Comparison of ENCODE assay signal across 24 mouse cellular contexts in genomic region chr12:98619496-98619895, GRCm38 (mm10). TPM values are rescaled to one million over a fixed set of nuclear protein-coding genes. Genes with fewer than 3 reads are reported as not detected.
A peak's percentile ranks its signal among the peaks of the same experiment; 100 is the strongest.
DNase-seq lines count a peak whose midpoint lies in the region; ATAC-seq and TF ChIP-seq lines count a peak whose summit lies in the region.
"Had no signal": no experiment of that assay in that cellular context is flagged by ENCODE, and none has a peak within 500 bp of the region (broad histone marks: within the 10 kb centered on the region; RNA-seq: fewer than 3 reads in every experiment).

No protein-coding gene starts in this region.

- no peak overlapping the region for H3K4me2 ChIP-seq in liver, embryonic 12.5 days
- H3K4me2 ChIP-seq: heart, embryonic 15.5 days; hindbrain, embryonic 13.5 days; limb, embryonic 13.5 days; midbrain, embryonic 15.5 days; neural tube, embryonic 12.5 days had no signal

- H3K79me2 ChIP-seq in liver, adult 2 months (ENCODE audit: control insufficient read depth, insufficient read depth, low read length) = no peaks in the 10 kb centered on the region

- no peaks in the 10 kb centered on the region for H3K36me3 ChIP-seq in liver, adult 2 months (ENCODE audit: control insufficient read depth, insufficient read depth, low read length)
- H3K36me3 ChIP-seq in liver, embryonic 12.5 days = no peaks in the 10 kb centered on the region
- H3K36me3 ChIP-seq: embryonic facial prominence, embryonic 10.5 days; forebrain, embryonic 10.5 days; heart, embryonic 15.5 days; hindbrain, embryonic 13.5 days; limb, embryonic 13.5 days; midbrain, embryonic 15.5 days; neural tube, embryonic 12.5 days had no signal

- no peaks in the 10 kb centered on the region for H3K27me3 ChIP-seq in liver, adult 2 months (ENCODE audit: control insufficient read depth, insufficient read depth, low read length)
- H3K27me3 ChIP-seq in liver, embryonic 12.5 days (replicated peaks) = no peaks in the 10 kb centered on the region
- no peaks in the 10 kb centered on the region for H3K27me3 ChIP-seq in Patski
- H3K27me3 ChIP-seq: heart, embryonic 15.5 days; hindbrain, embryonic 13.5 days; limb, embryonic 13.5 days; midbrain, embryonic 15.5 days; neural tube, embryonic 12.5 days had no signal

- POLR2A ChIA-PET in Patski (lab: Charles Lee) = no interaction called here

- no peak for TF ChIP-seq POLR2A in liver, adult 2 months (IDR thresholded peaks at IDR 0.05; ENCODE audit: extremely low read depth, insufficient read depth, low read length)

- H3K9ac ChIP-seq in liver, adult 2 months (ENCODE audit: low read depth, low read length) = no peak overlapping the region
- H3K9ac ChIP-seq in liver, embryonic 12.5 days = no peak overlapping the region
- H3K9ac ChIP-seq: heart, embryonic 15.5 days; hindbrain, embryonic 13.5 days; limb, embryonic 13.5 days; liver, embryonic 14.5 days; midbrain, embryonic 15.5 days; neural tube, embryonic 12.5 days had no signal

- peak; percentile 34 for DNase-seq in adrenal gland, postnatal 14 days
- DNase-seq in adrenal gland, postnatal 25 days = no peak
- DNase-seq in liver, adult 2 months (ENCODE audit: extremely low read depth, low read depth, low spot score) = peak; percentile 72
- DNase-seq in Patski (ENCODE audit: low read depth, low spot score) = peak; percentile 1
- peak; percentile 38 for DNase-seq in lung, postnatal 36 days
- no peak for DNase-seq in layer of hippocampus, adult 18-20 months (ENCODE audit: low spot score in 2 of 2)
- DNase-seq: cerebellum, adult 9-11 months; gastrocnemius, postnatal 25 days; heart, adult 2 months; heart, postnatal 36 days; kidney, adult 11 months; right cerebral cortex, postnatal 14 days had no signal

- no peaks in the 10 kb centered on the region for H3K4me1 ChIP-seq in liver, adult 2 months (ENCODE audit: control insufficient read depth, insufficient read depth, low read length)
- no peaks in the 10 kb centered on the region for H3K4me1 ChIP-seq in liver, embryonic 12.5 days
- H3K4me1 ChIP-seq: forebrain, embryonic 10.5 days; heart, embryonic 15.5 days had no signal

- H3K27ac ChIP-seq in liver, adult 2 months (replicated peaks; ENCODE audit: insufficient read depth, low read depth, low read length) = no peak overlapping the region
- H3K27ac ChIP-seq in liver, embryonic 12.5 days = no peak overlapping the region
- H3K27ac ChIP-seq: embryonic facial prominence, embryonic 10.5 days; forebrain, embryonic 10.5 days; heart, adult 2 months; heart, embryonic 15.5 days; hindbrain, embryonic 13.5 days; kidney, postnatal 0 days; limb, embryonic 13.5 days; liver, embryonic 14.5 days; midbrain, embryonic 15.5 days; neural tube, embryonic 12.5 days had no signal

- CTCF ChIA-PET in Patski (lab: Charles Lee) = no interaction called here

- in situ Hi-C loops in Patski (cut with MboI; ENCODE audit: low pct_unique_long_range_greater_than_20kb) = no loop called here

- H3K4me3 ChIP-seq in liver, adult 2 months (ENCODE audit: insufficient read depth, low read depth, low read length) = no peak overlapping the region
- H3K4me3 ChIP-seq in liver, embryonic 12.5 days = no peak overlapping the region
- H3K4me3 ChIP-seq: embryonic facial prominence, embryonic 10.5 days; forebrain, embryonic 10.5 days; heart, adult 2 months; heart, embryonic 15.5 days; hindbrain, embryonic 13.5 days; limb, embryonic 13.5 days; midbrain, embryonic 15.5 days; neural tube, embryonic 12.5 days had no signal

- no peak for TF ChIP-seq CTCF in liver, adult 2 months (IDR thresholded peaks at IDR 0.05; ENCODE audit: low read depth, low read length)
- TF ChIP-seq CTCF in Patski (IDR thresholded peaks at IDR 0.05) = no peak

- 17% methylated on average over 2 of the region's 2 CpGs for WGBS in liver, adult 2 months
- WGBS in liver, embryonic 12.5 days (ENCODE audit: insufficient replicate concordance) = 75% methylated on average over 2 of the region's 2 CpGs

- ATAC-seq in liver, embryonic 12.5 days = no peak
- no peak for ATAC-seq in Patski
- ATAC-seq: midbrain, embryonic 15.5 days had no signal

- H3K9me3 ChIP-seq in liver, embryonic 12.5 days (replicated peaks) = no peaks in the 10 kb centered on the region
- H3K9me3 ChIP-seq: embryonic facial prominence, embryonic 10.5 days; forebrain, embryonic 10.5 days; heart, embryonic 15.5 days; hindbrain, embryonic 13.5 days; limb, embryonic 13.5 days; midbrain, embryonic 15.5 days; neural tube, embryonic 12.5 days had no signal

RNA-seq across cellular contexts. Expression of gene Spata7, which starts 8.5 kb away (rescaled TPM):
- 9.9 and 10.4 TPM in 2 replicates for total RNA-seq in adrenal gland, postnatal 14 days (2021)
- 11.9 and 13.7 TPM in 2 replicates for total RNA-seq in adrenal gland, postnatal 25 days (2021)
- 3.5 and 4.2 TPM in 2 replicates for total RNA-seq in liver, adult 2 months (2014; rRNA removed)
- polyA plus RNA-seq in liver, adult 2 months (2012; rRNA removed) = 0.43 and 0.63 TPM in 2 replicates
- polyA plus RNA-seq in liver, embryonic 12.5 days (2016; fragmentation: Nextera tagmentation; extraction: Ambion mirVana) = 4.2 and 4.3 TPM in 2 replicates
- polyA plus RNA-seq in Patski (2021) = 18.0 TPM
- total RNA-seq in layer of hippocampus, adult 18-20 months (2021) = 10 to 100 TPM; 24.2 to 25.6 TPM

RNA-seq across cellular contexts. Expression of gene Kcnk10, which starts 41.4 kb away (rescaled TPM):
- 0.33 and 0.34 TPM in 2 replicates for total RNA-seq in adrenal gland, postnatal 14 days (2021)
- total RNA-seq in adrenal gland, postnatal 25 days (2021) = not detected in 2 replicates
- total RNA-seq in liver, adult 2 months (2014; rRNA removed) = 1.1 and 1.2 TPM in 2 replicates
- polyA plus RNA-seq in liver, adult 2 months (2012; rRNA removed) = 0.49 and 0.65 TPM in 2 replicates
- not detected in 2 replicates for polyA plus RNA-seq in liver, embryonic 12.5 days (2016; fragmentation: Nextera tagmentation; extraction: Ambion mirVana)
- 3.3 TPM for polyA plus RNA-seq in Patski (2021)
- 10 to 100 TPM; 15.2 to 15.7 TPM for total RNA-seq in layer of hippocampus, adult 18-20 months (2021)
- total RNA-seq: common myeloid progenitor, adult 5-6 weeks; gastrocnemius, postnatal 25 days; heart, adult 2 months; megakaryocyte-erythroid progenitor cell, adult 5-6 weeks had no signal
- polyA plus RNA-seq: liver, embryonic 14.5 days had no signal

Comparison
In these comparisons a context has a peak if more than half of its experiments do, and no peak if none do; other contexts are left out.
1. DNase-seq: peak in adrenal gland, postnatal 14 days (single experiment), liver, adult 2 months (single experiment), Patski (single experiment) and lung, postnatal 36 days (single experiment); none in adrenal gland, postnatal 25 days (single experiment) and layer of hippocampus, adult 18-20 months (0 of 2).